Mouse (Mus musculus): ENCODE measurements at regions not wholly inside any gene's neighbourhood (a gene's known extent, or its start where the extent isn't known, plus 50 kb on each side); places are given as distances from the start of the nearest gene placed in this dataset.

DNA sequence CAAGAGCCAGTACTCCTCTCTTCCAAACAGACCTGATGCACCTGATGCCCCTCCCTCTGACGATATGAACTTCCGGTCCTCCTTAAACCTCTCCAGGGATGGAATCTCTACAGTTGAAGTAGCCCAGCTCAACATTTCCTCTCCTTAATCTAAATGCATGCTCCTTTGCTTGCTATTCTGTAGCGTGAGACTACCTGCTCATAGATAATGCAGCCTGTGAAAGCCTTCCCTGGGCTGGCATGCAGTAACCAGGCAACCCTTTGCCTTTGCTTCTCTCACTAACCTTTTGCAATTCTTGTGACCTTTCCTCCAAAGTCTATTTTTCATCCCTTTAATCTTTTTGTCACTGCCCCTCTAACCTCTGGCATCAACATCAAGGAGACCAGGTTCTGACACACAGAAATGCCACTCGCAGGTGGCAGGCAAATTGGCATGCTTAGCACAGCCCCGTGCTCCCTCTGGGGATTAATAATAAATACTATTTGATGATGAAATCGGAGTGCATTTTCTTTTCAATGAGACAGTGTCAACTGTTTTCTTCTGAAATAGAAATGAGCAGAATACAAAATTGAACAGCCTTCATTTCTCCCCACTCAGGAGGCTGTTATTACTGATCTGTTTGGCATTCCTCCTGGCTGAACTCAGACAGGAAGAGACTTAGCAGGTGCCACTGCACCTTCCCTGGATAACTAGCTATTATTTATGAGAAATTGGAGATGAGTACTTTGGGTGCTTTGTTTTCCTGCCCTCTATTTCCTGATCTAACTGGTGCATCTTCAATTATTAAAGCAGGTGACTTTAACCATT is 249.8 kb upstream of the Pbx1 start:
- no peak for DNase-seq (ENCODE audit: low spot score)

DNA sequence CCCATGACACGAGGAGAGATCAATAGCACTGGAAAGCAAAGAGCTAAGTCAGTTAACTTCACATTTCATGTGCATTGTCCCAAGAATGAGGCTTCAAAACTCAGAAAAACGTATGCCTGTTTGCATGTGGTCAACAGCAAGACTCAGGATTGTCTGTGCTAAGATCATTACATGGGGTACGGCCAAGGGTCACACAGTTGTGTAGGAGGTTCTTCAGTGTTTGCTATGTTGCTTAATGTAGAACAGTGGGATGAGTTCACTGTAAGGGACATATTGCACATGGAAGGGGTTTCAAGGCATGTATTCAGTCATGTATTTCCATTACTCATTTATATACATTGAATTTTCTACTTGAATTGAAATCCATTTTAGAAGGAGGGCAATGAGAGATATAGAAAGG is 248.6 kb upstream of the Pbx1 start:
- Histone ChIP-seq H3K9me3 (ENCODE audit: low read length) (no peaks in the 10 kb centered on the region), H3K4me2 (replicated peaks; ENCODE audit: low read depth, low read length) (no peak overlapping the region), H3K4me1 (ENCODE audit: insufficient read depth, low read depth, low read length) (no peaks in the 10 kb centered on the region; the same call in 1 of the 2 replicates), H3K27me3 (replicated peaks; ENCODE audit: insufficient read depth, low read length) (no peaks in the 10 kb centered on the region), H3K4me3 (ENCODE audit: low read depth, low read length) (no peak overlapping the region), H3K27ac (ENCODE audit: low read length) (no peak overlapping the region), H3K36me3 (ENCODE audit: insufficient read depth, low read length) (no peaks in the 10 kb centered on the region), H3K9ac (replicated peaks; ENCODE audit: low read depth) (no peak overlapping the region)
- TF ChIP-seq EP300 (IDR thresholded peaks at IDR 0.05) (no peak), CTCF (IDR thresholded peaks at IDR 0.05) (no peak)
- ATAC-seq, result no peak
- DNase-seq (ENCODE audit: low spot score), result no peak
- 78% methylated on average over 3 of the region's 3 CpGs for WGBS

More for the DNA sequence above, 249.8 kb upstream of the Pbx1 start:
- TF ChIP-seq CTCF (IDR thresholded peaks at IDR 0.05), result no peak
- TF ChIP-seq EP300 (IDR thresholded peaks at IDR 0.05), result no peak
- H3K4me2 ChIP-seq (replicated peaks; ENCODE audit: low read depth, low read length), result no peak overlapping the region
- no peaks in the 10 kb centered on the region for H3K27me3 ChIP-seq (replicated peaks; ENCODE audit: insufficient read depth, low read length)
- H3K9me3 ChIP-seq (ENCODE audit: low read length), result no peaks in the 10 kb centered on the region
- H3K4me1 ChIP-seq (ENCODE audit: insufficient read depth, low read depth, low read length), result no peaks in the 10 kb centered on the region
- no peak for ATAC-seq
- no peak overlapping the region for H3K9ac ChIP-seq (replicated peaks; ENCODE audit: low read depth)
- H3K4me3 ChIP-seq (ENCODE audit: low read depth, low read length), result no peak overlapping the region
- H3K36me3 ChIP-seq (ENCODE audit: insufficient read depth, low read length), result no peaks in the 10 kb centered on the region
- 62% methylated on average over 6 of the region's 6 CpGs for WGBS
- no peak overlapping the region for H3K27ac ChIP-seq (ENCODE audit: low read length)

DNA sequence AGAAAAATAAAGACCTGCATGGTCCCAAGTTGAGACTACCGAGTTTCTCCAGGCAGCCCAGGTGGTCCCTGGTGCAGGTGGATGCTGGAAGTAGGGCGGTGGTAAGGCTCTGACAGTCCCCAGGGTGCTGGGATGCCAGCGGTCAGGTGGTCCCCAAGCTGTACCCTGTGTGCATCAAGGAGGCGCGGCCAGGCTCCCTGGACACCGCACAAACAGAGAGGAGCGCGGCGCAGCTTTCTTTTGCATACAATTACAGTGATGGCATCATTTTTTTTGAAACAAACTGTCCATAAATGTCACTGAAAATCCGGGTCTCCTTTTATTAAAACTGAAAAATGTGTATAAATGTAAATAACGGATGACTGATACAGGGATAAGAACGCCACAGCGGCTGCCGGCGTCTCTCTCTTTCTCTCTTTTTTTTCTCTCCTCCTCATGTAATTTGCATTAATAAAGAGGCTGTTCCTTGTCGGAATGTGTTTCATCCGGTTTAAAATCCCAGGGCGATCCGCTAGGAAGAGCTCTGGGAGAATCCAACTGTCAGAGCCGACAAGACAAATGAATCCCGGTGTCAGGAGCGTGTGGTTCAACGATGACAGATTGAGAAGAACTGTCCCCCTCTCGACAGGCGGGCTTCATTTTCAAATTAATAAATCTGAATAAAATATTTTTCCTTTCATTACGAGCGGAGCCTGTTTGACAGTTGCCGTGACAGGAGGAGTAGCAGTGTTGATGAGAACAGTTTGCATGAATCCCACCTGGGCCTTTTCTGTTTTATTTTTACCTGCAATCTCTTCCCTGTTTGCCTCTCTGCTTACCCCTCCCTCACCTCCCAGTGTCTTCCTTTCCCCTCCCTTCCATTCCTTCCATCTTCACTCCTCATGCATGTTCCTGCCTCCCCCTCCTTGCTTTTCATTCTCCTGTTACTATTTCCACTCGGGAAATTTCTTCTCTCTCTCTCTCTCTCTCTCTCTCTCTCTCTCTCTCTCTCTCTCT is 244.6 kb upstream of the Pbx1 start:
- no peaks in the 10 kb centered on the region; the same call in 1 of the 2 replicates for H3K4me1 ChIP-seq (ENCODE audit: insufficient read depth, low read depth, low read length)
- DNase-seq (ENCODE audit: low spot score) (no peak), ATAC-seq (no peak)
- peak overlapping the region; percentile 37 for H3K4me2 ChIP-seq (replicated peaks; ENCODE audit: low read depth, low read length)
- H3K36me3 ChIP-seq (ENCODE audit: insufficient read depth, low read length), result no peaks in the 10 kb centered on the region
- no peak overlapping the region for H3K27ac ChIP-seq (ENCODE audit: low read length)
- WGBS, result 48% methylated on average over 29 of the region's 29 CpGs
- TF ChIP-seq CTCF (IDR thresholded peaks at IDR 0.05) (no peak), EP300 (IDR thresholded peaks at IDR 0.05) (no peak)
- H3K9ac ChIP-seq (replicated peaks; ENCODE audit: low read depth), result no peak overlapping the region
- no peaks in the 10 kb centered on the region for H3K27me3 ChIP-seq (replicated peaks; ENCODE audit: insufficient read depth, low read length)
- H3K9me3 ChIP-seq (ENCODE audit: low read length), result no peaks in the 10 kb centered on the region
- no peak overlapping the region for H3K4me3 ChIP-seq (ENCODE audit: low read depth, low read length)

DNA sequence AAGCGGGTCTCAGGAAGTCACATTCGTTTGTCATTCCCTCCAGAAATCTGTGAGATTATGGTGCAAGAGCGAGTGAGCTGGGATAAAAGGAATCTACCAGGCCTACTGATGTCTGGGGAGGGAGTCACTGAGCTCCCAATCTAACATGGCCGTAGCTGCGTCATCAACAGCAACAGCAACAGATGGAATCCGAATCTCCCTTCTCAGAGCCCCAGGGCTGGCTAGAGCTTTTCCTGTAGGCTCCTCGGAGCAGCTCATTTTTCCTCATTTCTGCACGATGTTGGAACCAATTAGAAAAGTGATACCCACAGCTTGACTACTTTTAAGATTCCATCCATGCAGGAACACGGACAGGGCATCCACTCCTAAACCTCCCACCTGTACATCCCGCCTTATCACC is 243.7 kb upstream of the Pbx1 start:
- no peak overlapping the region for H3K27ac ChIP-seq (ENCODE audit: low read length)
- DNase-seq (ENCODE audit: low spot score), result no peak

DNA sequence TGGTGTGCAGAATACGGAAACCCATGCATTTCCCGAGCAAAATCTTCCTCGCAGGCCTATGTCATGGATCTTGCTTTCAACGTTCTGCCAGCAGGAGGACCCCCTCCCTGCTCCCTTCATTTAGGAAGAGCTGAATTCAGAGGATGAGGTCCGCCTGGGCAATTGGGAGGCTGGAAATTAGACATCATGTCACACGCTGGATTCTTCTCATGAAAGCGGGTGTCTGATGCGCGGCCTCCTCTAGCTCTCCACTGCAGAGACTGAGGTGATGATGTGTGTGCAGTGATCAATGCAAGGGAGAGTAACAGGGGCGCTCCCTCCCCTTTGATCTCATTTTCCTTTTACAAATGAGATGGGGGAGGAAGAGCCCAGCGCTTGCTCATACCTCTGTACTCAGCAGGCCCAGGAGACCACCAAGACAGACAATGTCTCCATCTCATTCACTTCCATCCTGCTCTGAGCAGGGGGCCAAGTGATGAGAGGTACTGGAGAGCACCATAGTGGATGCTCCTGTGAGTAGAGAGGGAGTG is 230.8 kb upstream of the Pbx1 start:
- DNase-seq (ENCODE audit: low spot score), result no peak
- WGBS, result 56% methylated on average over 11 of the region's 11 CpGs
- H3K9me3 ChIP-seq (ENCODE audit: low read length), result no peaks in the 10 kb centered on the region
- H3K27ac ChIP-seq (ENCODE audit: low read length), result no peak overlapping the region
- no peaks in the 10 kb centered on the region for H3K27me3 ChIP-seq (replicated peaks; ENCODE audit: insufficient read depth, low read length)
- no peak for ATAC-seq
- H3K36me3 ChIP-seq (ENCODE audit: insufficient read depth, low read length), result no peaks in the 10 kb centered on the region
- H3K4me2 ChIP-seq (replicated peaks; ENCODE audit: low read depth, low read length), result no peak overlapping the region
- no peak overlapping the region for H3K9ac ChIP-seq (replicated peaks; ENCODE audit: low read depth)
- H3K4me3 ChIP-seq (ENCODE audit: low read depth, low read length), result no peak overlapping the region
- TF ChIP-seq EP300 (IDR thresholded peaks at IDR 0.05), result no peak
- no peak; the same call in 1 of the 2 replicates for TF ChIP-seq CTCF (IDR thresholded peaks at IDR 0.05)
- H3K4me1 ChIP-seq (ENCODE audit: insufficient read depth, low read depth, low read length), result no peaks in the 10 kb centered on the region

More for the DNA sequence above, 243.7 kb upstream of the Pbx1 start:
- no peak for TF ChIP-seq CTCF (IDR thresholded peaks at IDR 0.05)
- TF ChIP-seq EP300 (IDR thresholded peaks at IDR 0.05), result no peak
- H3K9ac ChIP-seq (replicated peaks; ENCODE audit: low read depth), result no peak overlapping the region
- H3K9me3 ChIP-seq (ENCODE audit: low read length), result no peaks in the 10 kb centered on the region
- no peak for ATAC-seq
- H3K27me3 ChIP-seq (replicated peaks; ENCODE audit: insufficient read depth, low read length), result no peaks in the 10 kb centered on the region
- WGBS, result 70% methylated on average over 10 of the region's 10 CpGs
- no peak overlapping the region for H3K4me3 ChIP-seq (ENCODE audit: low read depth, low read length)
- no peaks in the 10 kb centered on the region for H3K36me3 ChIP-seq (ENCODE audit: insufficient read depth, low read length)
- no peak overlapping the region for H3K4me2 ChIP-seq (replicated peaks; ENCODE audit: low read depth, low read length)
- no peaks in the 10 kb centered on the region; the same call in 1 of the 2 replicates for H3K4me1 ChIP-seq (ENCODE audit: insufficient read depth, low read depth, low read length)

DNA sequence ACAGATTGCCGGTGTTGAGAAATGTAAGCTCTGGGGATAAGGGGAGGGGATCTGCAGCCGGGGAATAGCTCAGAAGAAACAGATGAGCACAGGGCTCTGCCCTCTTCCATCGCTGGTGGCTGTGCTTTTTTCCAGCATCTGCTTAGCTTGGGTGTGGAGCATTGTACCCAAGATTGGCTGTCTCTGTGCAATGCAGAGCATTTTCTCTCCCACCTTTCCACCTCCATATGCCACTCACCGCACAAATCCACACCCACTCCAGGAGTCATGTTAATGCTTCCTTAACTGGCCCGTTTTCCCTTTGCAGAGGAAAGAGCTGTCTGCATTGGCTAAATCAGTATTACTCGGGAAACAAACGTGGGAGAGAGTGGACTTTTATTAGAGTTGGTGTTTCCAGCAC is 228.9 kb upstream of the Pbx1 start:
- Histone ChIP-seq H3K27ac (ENCODE audit: low read length) (no peak overlapping the region), H3K36me3 (ENCODE audit: insufficient read depth, low read length) (no peaks in the 10 kb centered on the region), H3K9ac (replicated peaks; ENCODE audit: low read depth) (no peak overlapping the region), H3K4me1 (ENCODE audit: insufficient read depth, low read depth, low read length) (no peaks in the 10 kb centered on the region), H3K9me3 (ENCODE audit: low read length) (no peaks in the 10 kb centered on the region), H3K4me2 (replicated peaks; ENCODE audit: low read depth, low read length) (no peak overlapping the region), H3K4me3 (ENCODE audit: low read depth, low read length) (no peak overlapping the region), H3K27me3 (replicated peaks; ENCODE audit: insufficient read depth, low read length) (no peaks in the 10 kb centered on the region)
- 60% methylated on average over 7 of the region's 7 CpGs for WGBS
- ATAC-seq (no peak), DNase-seq (ENCODE audit: low spot score) (no peak)
- TF ChIP-seq CTCF (IDR thresholded peaks at IDR 0.05), result no peak
- TF ChIP-seq EP300 (IDR thresholded peaks at IDR 0.05), result no peak
